Mouse (Mus musculus): ENCODE measurements around the gene Lrmda. TPM values are rescaled to one million over a fixed set of nuclear protein-coding genes. Genes with fewer than 3 reads are reported as not detected.

Gene Lrmda
- polyA plus RNA-seq, 1 experiment from 2014 or later: 0.94 TPM

DNA sequence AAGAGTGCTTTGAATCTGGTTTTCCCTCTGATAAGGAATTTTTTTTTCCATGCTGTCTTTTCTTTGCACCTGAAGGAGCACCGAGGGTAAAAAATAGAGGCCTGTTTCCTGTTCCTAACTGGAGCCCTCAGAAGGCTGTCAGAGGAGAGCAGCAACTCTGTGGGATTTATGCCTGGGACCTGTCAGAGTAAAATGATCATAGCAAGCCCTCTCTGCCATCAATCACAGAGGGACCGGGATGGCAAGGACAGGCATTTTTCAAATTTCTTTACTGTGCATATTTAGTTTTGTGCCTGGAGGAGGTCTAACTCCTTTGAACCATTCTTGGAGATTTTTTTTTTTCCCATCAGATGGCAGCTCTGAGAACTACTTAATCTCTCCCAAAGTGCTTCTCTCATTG is 739.7 kb downstream of the Lrmda start:
- Histone ChIP-seq H3K4me1 (ENCODE audit: control insufficient read depth, insufficient read depth, low read length) (peaks cover 17% of the 10 kb centered on the region), H3K27ac (ENCODE audit: low read length) (peak overlapping the region; percentile 63), H3K9me3 (replicated peaks; ENCODE audit: control insufficient read depth, low read length) (no peaks in the 10 kb centered on the region), H3K4me3 (replicated peaks; ENCODE audit: low read length) (no peak overlapping the region), H3K36me3 (ENCODE audit: control insufficient read depth, insufficient read depth, low read length) (no peaks in the 10 kb centered on the region), H3K4me2 (ENCODE audit: low read depth, low read length) (no peak overlapping the region), H3K9ac (ENCODE audit: low read length) (no peak overlapping the region), H3K27me3 (ENCODE audit: control insufficient read depth, insufficient read depth, low read length) (no peaks in the 10 kb centered on the region)
- no peak for ATAC-seq (ENCODE audit: insufficient read depth, low FRiP score)
- WGBS: 14% methylated on average over 2 of the region's 2 CpGs

DNA sequence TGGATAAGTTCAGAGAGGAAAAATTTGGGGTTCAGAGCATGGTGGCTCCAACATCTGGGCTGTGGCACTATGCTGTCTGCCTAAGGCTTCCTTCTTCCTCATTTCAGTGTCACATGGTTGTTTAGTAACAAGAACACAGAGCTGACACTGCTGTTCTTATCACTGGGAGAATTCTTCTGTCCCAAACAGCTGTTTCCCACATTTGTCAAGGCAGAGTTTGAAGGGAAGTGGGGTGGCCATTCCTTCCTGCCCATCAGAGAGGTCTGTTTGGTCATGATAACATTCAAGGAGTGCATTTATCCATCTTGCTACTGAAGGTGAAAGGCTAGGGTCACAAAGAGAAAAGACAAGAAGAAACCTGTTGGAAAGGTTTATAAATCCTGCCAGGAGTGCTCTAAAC is 740.2 kb downstream of the Lrmda start:
- H3K27ac ChIP-seq (ENCODE audit: low read length): peak overlapping the region; percentile 63
- H3K9me3 ChIP-seq (replicated peaks; ENCODE audit: control insufficient read depth, low read length): no peaks in the 10 kb centered on the region
- no peak overlapping the region for H3K4me3 ChIP-seq (replicated peaks; ENCODE audit: low read length)
- no peaks in the 10 kb centered on the region for H3K27me3 ChIP-seq (ENCODE audit: control insufficient read depth, insufficient read depth, low read length)
- H3K4me1 ChIP-seq (ENCODE audit: control insufficient read depth, insufficient read depth, low read length): peaks cover 17% of the 10 kb centered on the region
- ATAC-seq (ENCODE audit: insufficient read depth, low FRiP score): no peak
- no peak overlapping the region for H3K9ac ChIP-seq (ENCODE audit: low read length)
- H3K4me2 ChIP-seq (ENCODE audit: low read depth, low read length): no peak overlapping the region
- no peaks in the 10 kb centered on the region for H3K36me3 ChIP-seq (ENCODE audit: control insufficient read depth, insufficient read depth, low read length)

GRCm38 (mm10) chr14:22760241-22761039 is 740.9 kb downstream of the Lrmda start:
- Histone ChIP-seq H3K4me2 (ENCODE audit: low read depth, low read length) (no peak overlapping the region), H3K4me1 (ENCODE audit: control insufficient read depth, insufficient read depth, low read length) (peaks cover 17% of the 10 kb centered on the region), H3K9ac (ENCODE audit: low read length) (no peak overlapping the region), H3K27me3 (ENCODE audit: control insufficient read depth, insufficient read depth, low read length) (no peaks in the 10 kb centered on the region), H3K4me3 (replicated peaks; ENCODE audit: low read length) (no peak overlapping the region), H3K9me3 (replicated peaks; ENCODE audit: control insufficient read depth, low read length) (no peaks in the 10 kb centered on the region), H3K36me3 (ENCODE audit: control insufficient read depth, insufficient read depth, low read length) (no peaks in the 10 kb centered on the region), H3K27ac (ENCODE audit: low read length) (peak overlapping the region; percentile 66)
- WGBS: 29% methylated on average over 7 of the region's 7 CpGs
- peak; percentile 92 for ATAC-seq (ENCODE audit: insufficient read depth, low FRiP score)

GRCm38 (mm10) chr14:22781709-22782108 is 762.2 kb downstream of the Lrmda start:
- H3K36me3 ChIP-seq (ENCODE audit: control insufficient read depth, insufficient read depth, low read length): no peaks in the 10 kb centered on the region
- peaks cover 16% of the 10 kb centered on the region for H3K4me1 ChIP-seq (ENCODE audit: control insufficient read depth, insufficient read depth, low read length)
- H3K4me2 ChIP-seq (ENCODE audit: low read depth, low read length): no peak overlapping the region
- ATAC-seq (ENCODE audit: insufficient read depth, low FRiP score): no peak
- no peak overlapping the region for H3K9ac ChIP-seq (ENCODE audit: low read length)
- 86% methylated on average over 2 of the region's 2 CpGs for WGBS
- H3K9me3 ChIP-seq (replicated peaks; ENCODE audit: control insufficient read depth, low read length): no peaks in the 10 kb centered on the region
- H3K27me3 ChIP-seq (ENCODE audit: control insufficient read depth, insufficient read depth, low read length): no peaks in the 10 kb centered on the region
- no peak overlapping the region for H3K4me3 ChIP-seq (replicated peaks; ENCODE audit: low read length)
- no peak overlapping the region for H3K27ac ChIP-seq (ENCODE audit: low read length)

GRCm38 (mm10) chr14:22782365-22782764 is 762.9 kb downstream of the Lrmda start:
- Histone ChIP-seq H3K4me3 (replicated peaks; ENCODE audit: low read length) (no peak overlapping the region), H3K27me3 (ENCODE audit: control insufficient read depth, insufficient read depth, low read length) (no peaks in the 10 kb centered on the region), H3K4me1 (ENCODE audit: control insufficient read depth, insufficient read depth, low read length) (peaks cover 16% of the 10 kb centered on the region), H3K27ac (ENCODE audit: low read length) (no peak overlapping the region), H3K36me3 (ENCODE audit: control insufficient read depth, insufficient read depth, low read length) (no peaks in the 10 kb centered on the region), H3K9me3 (replicated peaks; ENCODE audit: control insufficient read depth, low read length) (no peaks in the 10 kb centered on the region), H3K4me2 (ENCODE audit: low read depth, low read length) (no peak overlapping the region), H3K9ac (ENCODE audit: low read length) (no peak overlapping the region)
- WGBS: 52% methylated on average over 2 of the region's 2 CpGs
- no peak for ATAC-seq (ENCODE audit: insufficient read depth, low FRiP score)

- no peaks in the 10 kb centered on the region for H3K27me3 ChIP-seq (ENCODE audit: control insufficient read depth, insufficient read depth, low read length)
- H3K9me3 ChIP-seq (replicated peaks; ENCODE audit: control insufficient read depth, low read length): no peaks in the 10 kb centered on the region
- ATAC-seq (ENCODE audit: insufficient read depth, low FRiP score): peak; percentile 84
- H3K9ac ChIP-seq (ENCODE audit: low read length): peak overlapping the region; percentile 40; the same call in 1 of the 2 replicates
- WGBS: 6% methylated on average over 15 of the region's 15 CpGs
- H3K4me2 ChIP-seq (ENCODE audit: low read depth, low read length): peak overlapping the region; percentile 23
- peak overlapping the region; percentile 92 for H3K27ac ChIP-seq (ENCODE audit: low read length)
- H3K4me3 ChIP-seq (replicated peaks; ENCODE audit: low read length): no peak overlapping the region
- H3K4me1 ChIP-seq (ENCODE audit: control insufficient read depth, insufficient read depth, low read length): peaks cover 16% of the 10 kb centered on the region
- no peaks in the 10 kb centered on the region for H3K36me3 ChIP-seq (ENCODE audit: control insufficient read depth, insufficient read depth, low read length)
Measured at GRCm38 (mm10) chr14:22783211-22784161, 764.0 kb downstream of the Lrmda start.

DNA sequence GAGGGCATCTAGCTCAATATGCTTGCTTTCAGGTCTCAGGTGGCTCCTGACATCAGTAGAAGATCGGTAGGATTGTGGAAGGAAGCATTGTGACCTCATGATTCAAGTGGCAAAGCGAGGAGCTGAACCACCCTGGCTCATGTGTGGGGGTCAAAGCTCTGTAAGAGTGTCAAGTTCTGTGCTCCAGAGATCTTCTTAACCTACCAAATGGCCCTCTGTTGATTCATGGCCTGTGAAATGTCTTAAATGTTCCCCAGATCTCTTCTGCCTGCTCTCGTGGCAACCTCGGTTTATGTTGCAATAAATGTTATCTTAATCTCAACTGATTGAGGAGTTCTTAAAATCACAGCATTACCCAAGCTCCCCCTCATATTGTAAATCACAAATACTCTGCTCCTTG is 780.5 kb downstream of the Lrmda start:
- ATAC-seq (ENCODE audit: insufficient read depth, low FRiP score): no peak
- no peaks in the 10 kb centered on the region for H3K4me1 ChIP-seq (ENCODE audit: control insufficient read depth, insufficient read depth, low read length)
- H3K9ac ChIP-seq (ENCODE audit: low read length): no peak overlapping the region
- no peak overlapping the region for H3K4me3 ChIP-seq (replicated peaks; ENCODE audit: low read length)
- no peaks in the 10 kb centered on the region for H3K9me3 ChIP-seq (replicated peaks; ENCODE audit: control insufficient read depth, low read length)
- WGBS: 53% methylated on average over 4 of the region's 4 CpGs
- no peaks in the 10 kb centered on the region for H3K36me3 ChIP-seq (ENCODE audit: control insufficient read depth, insufficient read depth, low read length)
- no peak overlapping the region for H3K4me2 ChIP-seq (ENCODE audit: low read depth, low read length)
- H3K27me3 ChIP-seq (ENCODE audit: control insufficient read depth, insufficient read depth, low read length): no peaks in the 10 kb centered on the region
- no peak overlapping the region for H3K27ac ChIP-seq (ENCODE audit: low read length)

- Histone ChIP-seq H3K27ac (ENCODE audit: low read length) (no peak overlapping the region), H3K4me1 (ENCODE audit: control insufficient read depth, insufficient read depth, low read length) (no peaks in the 10 kb centered on the region), H3K9me3 (replicated peaks; ENCODE audit: control insufficient read depth, low read length) (no peaks in the 10 kb centered on the region), H3K9ac (ENCODE audit: low read length) (no peak overlapping the region), H3K36me3 (ENCODE audit: control insufficient read depth, insufficient read depth, low read length) (no peaks in the 10 kb centered on the region), H3K27me3 (ENCODE audit: control insufficient read depth, insufficient read depth, low read length) (no peaks in the 10 kb centered on the region), H3K4me2 (ENCODE audit: low read depth, low read length) (no peak overlapping the region), H3K4me3 (replicated peaks; ENCODE audit: low read length) (no peak overlapping the region)
- 65% methylated on average over 13 of the region's 13 CpGs for WGBS
- no peak for ATAC-seq (ENCODE audit: insufficient read depth, low FRiP score)
Measured at GRCm38 (mm10) chr14:22800871-22801636, 781.5 kb downstream of the Lrmda start.
